Mouse (Mus musculus): ENCODE data around the gene Krtap28-10.

DNA sequence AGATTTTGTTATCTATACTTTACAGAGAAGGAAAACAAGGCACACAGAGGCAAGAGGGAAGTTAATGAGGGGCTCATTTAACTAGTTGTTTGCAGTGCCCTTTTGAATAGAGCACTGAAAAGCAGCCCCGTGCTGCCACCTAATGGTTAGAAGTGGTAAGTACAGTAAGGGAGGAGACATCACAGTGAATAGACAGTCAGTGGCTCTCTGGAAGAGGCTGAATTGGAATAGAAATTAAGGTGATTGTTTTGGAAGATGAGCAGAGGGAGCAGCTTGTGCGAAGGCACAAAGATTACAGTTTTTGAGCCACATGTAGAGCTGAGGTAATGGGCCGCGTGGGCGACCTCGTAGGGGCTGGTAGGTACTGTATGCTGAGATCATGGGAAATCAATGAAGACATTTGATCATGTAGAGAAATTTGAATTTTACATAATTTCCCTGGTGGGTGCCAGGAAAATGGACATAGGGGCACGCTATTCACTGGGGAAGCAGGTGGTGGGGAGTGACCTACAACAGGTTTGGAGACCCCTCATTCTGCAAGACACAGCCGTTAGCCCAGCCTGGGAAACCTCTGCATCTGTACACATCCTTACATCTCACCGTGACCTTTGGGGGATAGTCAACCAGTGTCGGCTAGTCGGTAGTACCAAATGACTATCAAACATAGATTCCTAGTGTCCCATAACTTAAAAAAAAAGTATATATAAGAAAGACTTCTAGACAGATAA lies 34.1 kb upstream of the Krtap28-10 start:
- TF ChIP-seq GATA1 (IDR thresholded peaks at IDR 0.05; ENCODE audit: borderline replicate concordance, low read length) (no peak), FLI1 (IDR thresholded peaks at IDR 0.05; ENCODE audit: low read length) (no peak)
